Mouse (Mus musculus) ES-E14 (cell line): ENCODE results near the gene Gm20479.

Experiments used
- CHD2 ChIP-seq: IDR thresholded peaks from 2 replicates; pipeline ENCODE4 v1.6.1; 2014; ENCODE audit warnings: mild to moderate bottlenecking, low read depth, low read length, inconsistent platforms
- HCFC1 ChIP-seq: IDR thresholded peaks from 2 replicates; pipeline ENCODE4 v1.6.1; 2012; ENCODE audit warnings: low read length, inconsistent platforms, borderline replicate concordance; ENCODE audit not compliant: insufficient read depth
- MAFK ChIP-seq: IDR thresholded peaks from 2 replicates; pipeline ENCODE4 v1.6.1; 2014; ENCODE audit warnings: mild to moderate bottlenecking, low read depth, low read length, inconsistent platforms; ENCODE audit not compliant: insufficient read depth
- ZC3H11A ChIP-seq: IDR thresholded peaks from 2 replicates; pipeline ENCODE4 v1.6.1; 2012; ENCODE audit warnings: low read depth, mild to moderate bottlenecking, inconsistent platforms, low read length, borderline replicate concordance
- ZNF384 ChIP-seq: IDR thresholded peaks from 2 replicates; pipeline ENCODE4 v1.6.1; 2012; ENCODE audit warnings: low read depth, low read length, inconsistent platforms

- TF ChIP-seq MAFK (no peak), HCFC1 (no peak), ZC3H11A (no peak), ZNF384 (no peak), CHD2 (no peak)
Observed at GRCm38 (mm10) chr7:27337175-27337853, 19.9 kb downstream of the Gm20479 start, which contains the start of gene Ltbp4.
